Mouse (Mus musculus) CH12.LX (cell line): ENCODE results near the gene Tnfrsf11a. TPM values are rescaled to one million over a fixed set of nuclear protein-coding genes. Genes with fewer than 3 reads are reported as not detected.
A peak's percentile ranks its signal among the peaks of the same experiment; 100 is the strongest.
"Not testable (repeated sequence)": the region's sequence is repeated elsewhere in the genome, so short reads cannot be mapped to it uniquely, and the experiment has no call there.

ENCODE experiments used
- DNase-seq: peaks from one replicate; pipeline ENCODE4 v3.0.0-alpha.2; 2013; ENCODE audit errors: extremely low read depth
- H3K27ac ChIP-seq: 2 replicates; pipeline ENCODE4 v1.5.1; 2012; ENCODE audit warnings: low read depth, mild to moderate bottlenecking, control low read depth, moderate library complexity; ENCODE audit not compliant: insufficient read depth
- H3K27me3 ChIP-seq: replicated peaks from 2 replicates; pipeline ENCODE3; 2012; ENCODE audit warnings: inconsistent platforms
- H3K36me3 ChIP-seq, 2 experiments: replicated peaks in 1 of 2; 2 replicates each; pipeline versions ENCODE3 to v1.6.1; 2012; ENCODE audit warnings: inconsistent platforms in 1 of 2, low read length in 1 of 2, mild to moderate bottlenecking in 1 of 2, mixed read lengths in 1 of 2, moderate library complexity in 1 of 2; ENCODE audit not compliant: control insufficient read depth in 1 of 2, insufficient read depth in 1 of 2
- H3K4me1 ChIP-seq, 2 experiments: 2 replicates each; pipeline ENCODE4 v1.6.1; 2012; ENCODE audit warnings: inconsistent platforms in 1 of 2, moderate library complexity in 1 of 2; ENCODE audit not compliant: insufficient read depth in 2 of 2, control insufficient read depth in 1 of 2
- H3K4me2 ChIP-seq: 2 replicates; pipeline ENCODE4 v1.6.1; 2012; ENCODE audit warnings: low read depth, mild to moderate bottlenecking, control low read depth; ENCODE audit not compliant: poor library complexity, insufficient read depth, severe bottlenecking
- H3K4me3 ChIP-seq, 3 experiments: fragments of 150-350 bp in 1 of 3; sonication (generic) in 1 of 3; replicated peaks in 1 of 3; 2 replicates each; pipeline versions ENCODE3 to v1.5.1; 2011 to 2012; ENCODE audit warnings: low read depth in 2 of 3, low read length in 2 of 3, mild to moderate bottlenecking in 2 of 3, moderate library complexity in 2 of 3, control low read depth in 1 of 3, improper control_type of control experiment in 1 of 3, inconsistent platforms in 1 of 3, mixed read lengths in 1 of 3; ENCODE audit not compliant: poor library complexity in 1 of 3
- H3K79me2 ChIP-seq: replicated peaks from 2 replicates; pipeline ENCODE4 v1.6.1; 2012; ENCODE audit warnings: mild to moderate bottlenecking, moderate library complexity; ENCODE audit not compliant: control insufficient read depth, poor library complexity, insufficient read depth, severe bottlenecking; ENCODE audit errors: extremely low read depth
- H3K9ac ChIP-seq: 2 replicates; pipeline ENCODE4 v1.6.1; 2012; ENCODE audit warnings: low read depth, mild to moderate bottlenecking, control low read depth, moderate library complexity; ENCODE audit not compliant: insufficient read depth
- H3K9me3 ChIP-seq: replicated peaks from 2 replicates; pipeline ENCODE3; 2012; ENCODE audit warnings: low read length, inconsistent platforms, mixed read lengths
- BHLHE40 ChIP-seq: IDR thresholded peaks from 2 replicates; pipeline ENCODE4 v1.6.1; 2011; ENCODE audit warnings: mild to moderate bottlenecking, low read depth, low read length, improper control_type of control experiment
- CHD1 ChIP-seq: IDR thresholded peaks from 2 replicates; pipeline ENCODE4 v1.6.1; 2012; ENCODE audit warnings: low read depth, low read length, improper control_type of control experiment, inconsistent platforms
- CTCF ChIP-seq, 2 experiments: IDR thresholded peaks in 1 of 2; conservative IDR thresholded peaks in 1 of 2; 2 replicates each; pipeline ENCODE4 v1.5.1; 2011 to 2012; ENCODE audit warnings: low read depth in 2 of 2, low read length in 2 of 2, improper control_type of control experiment in 1 of 2, inconsistent platforms in 1 of 2, mild to moderate bottlenecking in 1 of 2, moderate library complexity in 1 of 2
- E2F4 ChIP-seq: IDR thresholded peaks from 2 replicates; pipeline ENCODE4 v1.6.1; 2011; ENCODE audit warnings: low read depth, low read length, improper control_type of control experiment; ENCODE audit not compliant: insufficient replicate concordance
- ELF1 ChIP-seq: IDR thresholded peaks from 2 replicates; pipeline ENCODE4 v1.6.1; 2014; ENCODE audit warnings: low read depth, mild to moderate bottlenecking, inconsistent platforms, low read length, improper control_type of control experiment
- EP300 ChIP-seq: IDR thresholded peaks from 2 replicates; pipeline ENCODE4 v1.6.1; 2011; ENCODE audit warnings: low read length, improper control_type of control experiment
- IRF4 ChIP-seq: IDR thresholded peaks from 2 replicates; pipeline ENCODE4 v1.6.1; 2014; ENCODE audit warnings: low read depth, mild to moderate bottlenecking, inconsistent platforms, low read length, improper control_type of control experiment
- MAFK ChIP-seq: IDR thresholded peaks from 2 replicates; pipeline ENCODE4 v1.6.1; 2011; ENCODE audit warnings: low read length, improper control_type of control experiment; ENCODE audit not compliant: insufficient replicate concordance
- MEF2A ChIP-seq: IDR thresholded peaks from 2 replicates; pipeline ENCODE4 v1.6.1; 2014; ENCODE audit warnings: low read depth, mild to moderate bottlenecking, inconsistent platforms, low read length, improper control_type of control experiment, borderline replicate concordance
- MXI1 ChIP-seq: IDR thresholded peaks from 2 replicates; pipeline ENCODE4 v1.6.1; 2011; ENCODE audit warnings: mild to moderate bottlenecking, low read depth, low read length, improper control_type of control experiment
- MYC ChIP-seq: IDR thresholded peaks from 2 replicates; pipeline ENCODE4 v1.6.1; 2011; ENCODE audit warnings: low read depth, mild to moderate bottlenecking, improper control_type of control experiment, low read length
- NELFE ChIP-seq: IDR thresholded peaks from 2 replicates; pipeline ENCODE4 v1.6.1; 2011; ENCODE audit warnings: low read depth, low read length, improper control_type of control experiment
- NRF1 ChIP-seq: IDR thresholded peaks from 2 replicates; pipeline ENCODE4 v1.6.1; 2014; ENCODE audit warnings: low read depth, mild to moderate bottlenecking, inconsistent platforms, low read length, improper control_type of control experiment, moderate library complexity
- PAX5 ChIP-seq: IDR thresholded peaks from 2 replicates; pipeline ENCODE4 v1.6.1; 2012; ENCODE audit warnings: low read length, inconsistent platforms, mixed read lengths
- RAD21 ChIP-seq: IDR thresholded peaks from 2 replicates; pipeline ENCODE4 v1.6.1; 2011; ENCODE audit warnings: low read depth, mild to moderate bottlenecking, low read length, improper control_type of control experiment, moderate library complexity
- SMC3 ChIP-seq: IDR thresholded peaks from 2 replicates; pipeline ENCODE4 v1.6.1; 2011; ENCODE audit warnings: low read depth, low read length, improper control_type of control experiment
- TBP ChIP-seq: conservative IDR thresholded peaks from 2 replicates; pipeline ENCODE4 v1.6.1; 2011; ENCODE audit warnings: low read depth, low read length, improper control_type of control experiment
- TCF12 ChIP-seq: IDR thresholded peaks from 2 replicates; pipeline ENCODE4 v1.6.1; 2014; ENCODE audit warnings: low read depth, mild to moderate bottlenecking, inconsistent platforms, low read length, improper control_type of control experiment
- ZC3H11A ChIP-seq: IDR thresholded peaks from 2 replicates; pipeline ENCODE4 v1.6.1; 2012; ENCODE audit warnings: low read depth, mild to moderate bottlenecking, inconsistent platforms, low read length, improper control_type of control experiment
- ZNF384 ChIP-seq: IDR thresholded peaks from 2 replicates; pipeline ENCODE4 v1.6.1; 2012; ENCODE audit warnings: low read depth, low read length, improper control_type of control experiment, inconsistent platforms
- dilution Hi-C: fragments of 300-500 bp; cut with MboI; formaldehyde crosslinking; loops from 2 replicates; pipeline ENCODE4 v1.14.3; 2020; ENCODE audit warnings: low sequenced_read_pairs; ENCODE audit not compliant: extremely low pct_unique_long_range_greater_than_20kb, extremely low pct_ligation_motif_present
- in situ Hi-C: fragments of 300-500 bp; cut with MboI; formaldehyde crosslinking; loops from 3 replicates; pipeline ENCODE4 v1.14.3; 2019; ENCODE audit warnings: low sequenced_read_pairs, low pct_ligation_motif_present, low pct_unique_long_range_greater_than_20kb, mixed read lengths
- polyA plus RNA-seq: library from polyadenylated mRNA; unstranded; fragments of >175 nt; gene quantifications from 2 replicates; pipeline ENCODE4 v1.2.1, GENCODE M21; 2012; ENCODE audit warnings: low read depth; ENCODE audit not compliant: insufficient read length
- total RNA-seq, 2 experiments: library from RNA; depleted of rRNA; stranded (reverse); fragments of 300-350 nt in 1 of 2; fragments of >200 nt in 1 of 2; gene quantifications; 2 replicates each; pipeline ENCODE4 v1.2.3; 2012 to 2014

The Tnfrsf11a gene
- total and polyA plus RNA-seq, 3 experiments: 0.20 to 2.5 (median 0.28) TPM

DNA sequence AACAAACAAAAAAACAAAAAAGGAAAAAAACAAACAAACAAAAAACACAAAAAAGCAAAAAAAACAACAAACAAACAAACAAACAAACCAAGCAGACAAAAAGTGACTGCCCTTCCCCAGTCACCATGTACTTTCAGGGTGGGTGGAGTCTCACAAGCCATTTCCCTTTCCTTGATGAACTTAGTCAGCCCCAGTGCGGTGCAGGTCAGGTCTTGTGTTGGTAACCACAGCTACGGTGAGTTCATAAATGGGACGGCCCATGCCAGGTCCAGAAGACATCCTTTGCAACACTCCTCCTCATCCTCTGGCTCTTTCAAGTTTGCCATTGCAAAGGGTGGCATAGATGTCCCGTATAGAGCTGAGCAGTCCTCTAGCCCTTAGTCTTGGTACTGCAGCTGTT is 25.0 kb downstream of the Tnfrsf11a start:
- Histone ChIP-seq H3K27ac (peak overlapping the region; percentile 9; the same call in 1 of the 2 replicates), H3K36me3 (no peaks in the 10 kb centered on the region), H3K79me2 (no peaks in the 10 kb centered on the region), H3K4me1 (peaks cover 13 to 57% of the 10 kb centered on the region in 2 experiments), H3K4me2 (no peak overlapping the region), H3K9me3 (no peaks in the 10 kb centered on the region), H3K27me3 (no peaks in the 10 kb centered on the region), H3K9ac (no peak overlapping the region), H3K4me3 (no peak overlapping the region)
- TF ChIP-seq MEF2A: 0 out of 2 replicates have a peak, but pooled peaks have one; percentile 31
- TF ChIP-seq IRF4: peak; percentile 48; the same call in 1 of the 2 replicates
- peak in 1 of 2 experiments; percentile 38; a peak in 2 of 4 replicates for TF ChIP-seq CTCF (conservative IDR thresholded peaks at IDR 0.05 in 1 of 2, IDR thresholded peaks at IDR 0.05 in 1 of 2; ENCODE audit: low read depth in 2 of 2, low read length in 2 of 2)
- TF ChIP-seq BHLHE40: peak; percentile 28; the same call in 1 of the 2 replicates
- TF ChIP-seq TBP: 0 out of 2 replicates have a peak, but pooled peaks have one; percentile 15
- TF ChIP-seq CHD1: no peak
- TF ChIP-seq MYC: no peak
- TF ChIP-seq ELF1: 0 out of 2 replicates have a peak, but pooled peaks have one; percentile 16
- peak; percentile 18 for TF ChIP-seq RAD21
- dilution Hi-C loops: no loop called here
- peak; percentile 52 for DNase-seq
- in situ Hi-C loops: no loop called here

DNA sequence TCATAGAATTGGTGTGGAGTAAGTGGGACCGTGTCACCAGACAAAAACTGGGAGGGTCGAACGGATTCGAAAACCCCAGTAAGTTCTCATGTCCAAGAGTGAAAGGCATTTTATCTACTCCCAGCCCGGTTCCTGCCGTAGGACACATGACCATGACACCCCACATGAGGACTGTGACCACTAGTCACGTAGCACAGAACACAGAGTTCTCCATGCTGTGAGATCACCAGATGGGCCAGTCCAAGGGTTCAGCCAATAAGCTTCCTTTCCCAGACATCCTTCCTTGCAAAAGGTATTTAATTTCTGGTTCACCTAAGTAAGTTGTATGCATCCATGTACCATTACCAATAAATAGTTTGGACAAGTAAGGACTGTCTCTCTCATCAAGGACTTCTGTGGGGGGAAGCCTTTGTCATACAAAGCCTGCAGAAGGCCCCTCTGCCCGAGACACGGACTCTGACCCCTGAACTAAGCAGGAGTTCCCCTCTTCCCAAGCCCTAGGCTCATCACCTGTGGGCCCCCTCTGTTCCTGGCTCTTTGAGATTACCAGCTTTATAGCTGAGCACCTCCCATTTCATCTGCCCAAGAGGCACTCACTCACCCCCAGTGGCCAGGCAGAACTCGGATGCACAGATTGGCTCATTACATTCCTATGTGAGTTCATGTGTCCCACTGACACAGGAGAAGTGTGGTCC is 26.7 kb downstream of the Tnfrsf11a start:
- no peak for DNase-seq
- H3K27me3 ChIP-seq: no peaks in the 10 kb centered on the region
- dilution Hi-C loops: no loop called here
- no peak for TF ChIP-seq ELF1
- TF ChIP-seq ZNF384: no peak
- no peak for TF ChIP-seq MEF2A
- no peak for TF ChIP-seq PAX5
- no peak for TF ChIP-seq ZC3H11A
- TF ChIP-seq EP300: no peak
- no peak for TF ChIP-seq TCF12
- TF ChIP-seq NRF1: no peak
- no peak for TF ChIP-seq E2F4
- no peak for TF ChIP-seq SMC3
- no peak for TF ChIP-seq CTCF (conservative IDR thresholded peaks at IDR 0.05 in 1 of 2, IDR thresholded peaks at IDR 0.05 in 1 of 2; ENCODE audit: low read depth in 2 of 2, low read length in 2 of 2)
- TF ChIP-seq NELFE: no peak
- no peak for TF ChIP-seq CHD1
- TF ChIP-seq IRF4: no peak
- no peak for TF ChIP-seq MAFK
- no peak for TF ChIP-seq MYC
- TF ChIP-seq MXI1: no peak
- TF ChIP-seq, all 38 proteins: peak for 0
- H3K9ac ChIP-seq: no peak overlapping the region
- H3K4me3 ChIP-seq: no peak overlapping the region
- no peaks in the 10 kb centered on the region for H3K79me2 ChIP-seq
- no peak overlapping the region for H3K4me2 ChIP-seq
- peaks cover 8 to 42% of the 10 kb centered on the region in 2 experiments for H3K4me1 ChIP-seq
- no peak overlapping the region for H3K27ac ChIP-seq
- no peaks in the 10 kb centered on the region for H3K9me3 ChIP-seq
- in situ Hi-C loops: no loop called here
- no peaks in the 10 kb centered on the region for H3K36me3 ChIP-seq

DNA sequence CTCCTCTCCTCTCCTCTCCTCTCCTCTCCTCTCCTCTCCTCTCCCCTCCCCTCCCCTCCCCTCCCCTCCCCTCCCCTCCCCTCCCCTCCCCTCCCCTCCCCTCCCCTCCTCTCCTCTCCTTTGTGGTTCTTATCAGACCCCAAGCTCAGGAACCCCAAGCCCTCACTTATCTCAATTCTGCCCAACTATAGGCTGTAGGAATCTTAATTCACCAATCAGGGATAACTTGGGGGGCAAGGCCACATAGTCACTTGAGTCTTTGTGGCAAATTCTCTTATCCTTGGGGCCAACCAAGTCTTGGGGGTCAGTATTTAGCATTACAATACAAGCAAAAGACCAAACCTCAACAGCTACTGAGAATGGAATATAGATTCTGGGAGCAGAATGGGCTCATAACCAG is 31.5 kb downstream of the Tnfrsf11a start:
- H3K9me3 ChIP-seq, H3K4me3 ChIP-seq, dilution Hi-C loops, H3K79me2 ChIP-seq, H3K4me2 ChIP-seq, H3K4me1 ChIP-seq, H3K27ac ChIP-seq, H3K36me3 ChIP-seq, DNase-seq, H3K27me3 ChIP-seq, in situ Hi-C loops, H3K9ac ChIP-seq: not testable (repeated sequence)
